Mouse (Mus musculus) retina, postnatal 1 day (tissue): Measurements from ENCODE around the gene Rest.

Experiments
- DNase-seq: peaks from one replicate; pipeline ENCODE4 v3.0.0-alpha.2; 2012

Gene Rest

DNA sequence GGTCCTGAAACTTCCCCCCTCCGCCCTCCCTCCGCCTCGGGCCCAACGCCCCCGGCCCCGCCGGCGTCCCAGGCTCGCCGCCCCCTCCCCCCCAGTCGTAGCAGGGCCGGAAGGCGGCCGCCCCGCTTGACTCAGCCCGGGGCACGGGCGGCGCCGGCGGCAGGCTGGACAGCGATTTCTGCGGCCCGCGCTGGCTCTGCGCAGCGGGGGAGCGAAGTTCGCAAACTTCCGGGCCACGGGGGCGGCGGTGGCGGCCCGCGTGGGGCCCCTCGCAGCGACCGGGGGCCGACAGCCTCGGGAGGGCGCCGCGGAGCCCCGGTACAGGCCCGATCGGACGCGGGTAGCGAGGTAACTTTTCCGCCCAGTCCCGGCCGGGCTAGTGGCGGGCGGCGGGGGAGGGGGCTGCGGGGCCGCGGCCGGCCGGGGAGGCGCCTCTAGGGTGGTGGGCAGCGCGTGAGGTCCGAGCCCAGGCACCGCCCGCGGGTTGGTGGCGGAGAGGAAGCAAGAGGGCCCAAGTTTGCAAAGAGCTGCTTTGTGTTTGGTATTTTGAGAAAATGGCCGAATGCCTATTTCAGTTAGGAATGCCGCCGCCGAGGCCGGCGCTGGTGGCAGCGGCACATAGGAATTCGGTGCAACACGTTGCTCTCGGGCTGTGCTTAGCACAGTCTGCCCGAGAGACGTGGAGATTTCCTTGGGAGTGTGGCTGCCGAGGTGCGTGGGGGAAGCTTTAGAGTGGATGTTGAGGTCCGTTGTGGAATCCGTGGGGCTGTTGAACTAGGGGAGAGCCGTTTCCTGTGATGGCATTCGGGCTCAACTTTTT is 985 bp downstream of the Rest start:
- DNase-seq: peak; percentile 65

DNA sequence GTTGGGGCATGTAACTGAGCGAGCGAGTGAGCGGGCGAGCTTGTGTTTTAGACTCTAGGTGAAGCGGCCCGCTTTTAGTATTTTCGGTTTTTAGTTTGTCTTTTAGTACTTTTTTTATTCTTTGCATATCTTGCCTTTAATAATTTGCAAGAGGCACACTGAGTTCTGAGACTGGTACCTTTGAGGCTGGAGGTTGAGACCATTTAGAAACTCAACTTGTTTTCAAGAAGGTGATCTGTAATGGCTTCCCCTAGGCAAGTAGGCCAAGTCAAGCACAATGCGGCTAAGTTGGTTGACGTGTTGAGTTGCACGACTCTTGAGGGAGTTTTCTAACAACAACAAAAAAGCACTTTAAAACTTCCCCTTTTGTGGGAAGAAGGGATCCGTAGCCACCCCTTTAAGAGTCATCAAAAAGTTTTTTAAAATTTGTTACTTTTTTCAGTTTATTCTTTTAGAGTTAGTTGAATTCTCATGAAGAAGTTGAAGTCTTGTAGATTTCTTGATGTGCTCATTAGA is 1.7 kb downstream of the Rest start:
- peak; percentile 34 for DNase-seq

- DNase-seq: no peak
Observed at GRCm38 (mm10) chr5:77267441-77267840, 2.1 kb downstream of the Rest start.

GRCm38 (mm10) chr5:77267957-77268624 is 2.8 kb downstream of the Rest start:
- no peak for DNase-seq

- DNase-seq: peak; percentile 24
Observed at GRCm38 (mm10) chr5:77269399-77269798, 4.1 kb downstream of the Rest start.

DNA sequence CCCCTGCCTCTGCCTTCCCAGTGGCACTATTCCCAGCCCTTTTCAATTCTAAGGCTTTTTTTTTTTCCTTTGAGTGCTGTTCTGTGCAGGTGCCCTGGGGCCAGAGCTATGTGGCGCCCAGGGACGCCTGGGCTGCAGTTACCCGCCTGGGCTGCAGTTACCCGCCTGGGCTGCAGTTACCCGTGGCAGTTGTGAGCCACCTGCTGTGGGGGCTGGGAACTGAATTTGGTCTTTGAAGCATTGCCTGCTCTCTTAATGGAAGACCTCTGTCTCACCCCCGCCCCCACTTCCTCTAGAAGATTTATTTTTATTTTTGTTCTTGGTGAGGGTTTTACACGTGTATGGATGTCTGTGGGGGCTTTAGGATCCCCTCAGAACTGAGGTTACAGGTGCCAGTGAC is 7.9 kb downstream of the Rest start:
- DNase-seq: no peak

DNA sequence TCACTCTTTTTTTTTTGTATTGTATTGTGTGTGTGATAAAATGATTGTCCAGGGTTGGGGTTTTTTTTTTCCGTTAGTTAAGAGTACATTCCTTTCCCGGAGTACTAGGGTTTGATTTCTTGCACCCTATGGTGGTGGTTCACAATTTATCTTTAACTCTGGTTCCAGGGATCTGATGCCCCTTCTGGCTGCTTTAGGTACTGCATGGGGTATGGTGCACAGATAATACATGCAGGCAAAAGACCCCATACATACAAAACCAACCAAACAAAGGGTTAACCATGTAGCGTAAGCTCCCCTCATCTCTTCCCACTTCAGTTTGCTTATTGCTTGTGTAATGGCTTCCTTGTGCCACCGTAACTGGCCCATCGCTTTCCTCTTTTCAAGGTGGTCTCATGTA is 10.7 kb downstream of the Rest start:
- peak; percentile 56 for DNase-seq

DNA sequence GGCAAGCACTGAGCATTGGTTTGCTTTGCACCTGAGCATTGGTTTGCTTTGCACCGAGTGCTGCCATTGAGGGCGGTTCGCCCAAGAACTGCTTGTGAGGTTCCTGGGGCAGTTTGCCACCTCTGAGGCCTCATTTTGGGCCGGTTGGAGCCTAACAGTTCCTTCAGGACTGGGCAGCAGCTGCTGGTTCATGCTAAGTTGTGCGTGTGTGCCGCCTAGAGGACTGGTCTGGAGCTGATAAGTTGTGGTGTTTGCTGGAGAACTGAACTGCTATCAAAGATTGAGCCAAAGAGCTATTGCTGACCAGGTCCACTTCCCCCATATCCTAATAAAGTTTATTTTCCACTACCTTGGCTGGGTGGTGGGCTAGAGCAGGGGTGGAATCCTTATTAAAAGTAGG is 11.9 kb downstream of the Rest start:
- DNase-seq: no peak

DNA sequence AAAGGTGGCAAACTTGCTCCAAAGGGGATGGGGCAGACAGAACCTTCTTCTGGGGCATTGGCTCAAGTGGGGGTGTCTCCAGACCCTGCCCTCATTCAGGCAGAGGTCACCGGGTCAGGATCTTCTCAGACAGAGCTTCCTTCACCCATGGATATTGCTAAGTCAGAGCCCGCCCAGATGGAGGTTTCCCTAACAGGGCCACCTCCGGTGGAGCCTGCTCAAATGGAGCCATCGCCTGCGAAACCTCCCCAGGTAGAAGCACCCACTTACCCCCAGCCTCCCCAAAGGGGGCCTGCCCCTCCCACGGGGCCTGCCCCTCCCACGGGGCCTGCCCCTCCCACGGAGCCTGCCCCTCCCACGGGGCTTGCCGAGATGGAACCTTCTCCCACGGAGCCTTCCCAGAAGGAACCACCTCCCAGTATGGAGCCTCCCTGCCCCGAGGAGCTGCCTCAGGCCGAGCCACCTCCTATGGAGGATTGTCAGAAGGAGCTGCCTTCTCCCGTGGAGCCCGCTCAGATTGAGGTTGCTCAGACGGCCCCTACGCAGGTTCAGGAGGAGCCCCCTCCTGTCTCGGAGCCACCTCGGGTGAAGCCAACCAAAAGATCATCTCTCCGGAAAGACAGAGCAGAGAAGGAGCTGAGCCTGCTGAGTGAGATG is 16.4 kb downstream of the Rest start:
- no peak for DNase-seq

DNA sequence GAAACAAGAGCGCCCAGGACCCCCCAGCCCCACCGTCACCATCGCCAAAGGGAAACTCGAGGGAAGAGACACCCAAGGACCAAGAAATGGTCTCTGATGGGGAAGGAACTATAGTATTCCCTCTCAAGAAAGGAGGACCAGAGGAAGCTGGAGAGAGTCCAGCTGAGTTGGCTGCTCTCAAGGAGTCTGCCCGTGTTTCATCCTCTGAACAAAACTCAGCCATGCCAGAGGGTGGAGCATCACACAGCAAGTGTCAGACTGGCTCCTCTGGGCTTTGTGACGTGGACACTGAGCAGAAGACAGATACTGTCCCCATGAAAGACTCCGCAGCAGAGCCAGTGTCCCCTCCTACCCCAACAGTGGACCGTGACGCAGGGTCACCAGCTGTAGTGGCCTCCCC is 17.0 kb downstream of the Rest start:
- no peak for DNase-seq

DNA sequence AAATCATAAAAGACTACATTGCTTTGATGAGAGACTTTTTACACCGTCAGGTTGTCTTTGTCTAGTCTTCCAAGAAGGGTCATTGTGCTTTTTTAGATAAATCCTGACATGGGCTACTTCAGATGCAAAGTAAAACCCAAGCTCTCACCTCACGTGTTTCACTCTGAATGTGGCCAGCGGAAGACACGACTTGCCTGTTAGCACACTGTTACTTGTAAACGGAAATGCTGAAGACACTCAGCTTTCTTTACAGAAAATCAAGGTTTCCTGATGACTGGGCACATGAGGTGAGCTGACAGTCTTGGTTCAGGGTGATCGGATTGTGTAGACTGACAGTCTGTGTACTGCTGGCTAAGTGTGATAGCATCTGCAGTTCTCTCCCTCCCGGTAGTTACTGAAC is 20.4 kb downstream of the Rest start:
- no peak for DNase-seq

DNA sequence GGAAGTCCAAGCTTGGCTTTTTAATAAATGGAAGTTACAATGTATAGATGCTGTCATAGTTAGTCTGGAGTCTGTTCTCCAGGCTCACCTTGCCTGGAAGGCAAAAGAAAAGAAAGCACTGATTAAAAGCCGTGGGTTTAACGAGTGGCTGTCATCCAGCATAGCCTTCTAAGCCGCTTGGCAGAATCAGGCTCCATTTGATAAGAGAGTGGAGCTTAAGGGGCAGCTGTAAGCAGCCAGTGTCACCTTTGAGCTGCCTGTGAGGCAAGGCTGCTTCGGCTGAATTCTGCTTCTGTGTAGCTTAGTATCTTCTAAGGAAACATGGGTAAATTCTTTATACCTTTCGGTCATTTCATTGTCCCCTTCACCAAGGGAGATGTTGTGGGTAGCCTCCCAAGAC is 21.6 kb downstream of the Rest start:
- DNase-seq: peak; percentile 44

DNA sequence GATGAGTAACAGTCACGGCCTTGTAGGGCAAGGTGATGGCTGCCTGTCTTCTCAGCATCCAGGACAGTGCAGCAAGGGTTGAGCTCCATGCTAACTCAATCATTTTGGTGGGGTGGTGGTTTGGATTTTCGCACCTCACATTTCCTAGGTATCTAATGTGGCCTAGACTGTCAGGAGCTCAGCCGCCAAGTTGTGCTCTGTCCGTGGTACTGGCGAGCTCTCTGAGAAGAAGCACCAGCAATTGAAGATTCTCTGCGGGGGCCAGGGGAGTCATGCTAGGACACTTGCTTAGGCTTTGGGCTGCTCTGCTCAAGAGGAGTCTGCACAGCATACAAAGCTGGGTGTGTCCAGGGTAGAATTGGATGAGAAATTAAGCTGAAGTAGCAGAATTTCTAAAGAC is 22.6 kb downstream of the Rest start:
- DNase-seq: no peak

- DNase-seq: no peak
Observed at GRCm38 (mm10) chr5:77289686-77290085, 24.4 kb downstream of the Rest start.

DNA sequence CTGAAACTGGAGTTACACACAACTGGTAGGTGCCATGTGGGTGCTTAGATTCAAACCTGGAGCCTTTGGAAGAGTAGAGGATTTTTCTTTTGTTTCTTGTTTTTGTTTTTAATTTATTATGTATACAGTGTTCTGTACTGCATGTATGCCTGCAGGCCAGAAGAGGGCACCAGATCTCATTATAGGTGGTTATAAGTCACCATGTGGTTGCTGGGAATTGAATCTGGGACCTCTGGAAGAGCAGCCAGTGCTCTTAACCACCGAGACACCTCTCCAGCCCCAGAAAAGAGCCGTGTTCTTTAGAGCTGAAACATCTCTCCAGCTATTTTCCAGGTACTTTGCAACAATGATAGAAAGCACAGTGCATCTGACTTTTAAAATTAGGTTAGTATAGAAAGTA is 25.3 kb downstream of the Rest start:
- no peak for DNase-seq

- no peak for DNase-seq
Observed at GRCm38 (mm10) chr5:77292803-77293522, 27.7 kb downstream of the Rest start.

DNA sequence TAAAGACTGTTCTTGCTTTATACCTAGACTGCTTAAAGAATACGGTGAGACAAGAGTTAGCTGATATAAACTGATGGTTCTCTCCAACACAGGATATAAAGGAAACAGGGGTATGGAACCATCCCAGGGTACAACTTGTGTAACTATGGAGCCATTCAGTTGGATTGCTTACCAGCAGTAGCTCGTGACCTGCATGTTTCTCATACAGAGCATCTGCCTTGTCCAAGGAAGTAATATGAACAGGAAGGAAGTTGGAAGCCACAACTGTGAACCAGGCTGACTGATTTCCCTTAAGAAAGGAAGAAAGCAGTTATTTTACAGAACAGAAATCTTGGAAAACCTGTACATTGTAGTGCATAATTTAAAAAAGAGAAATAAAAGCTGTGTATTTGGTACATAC is 34.2 kb downstream of the Rest start:
- DNase-seq: no peak

DNA sequence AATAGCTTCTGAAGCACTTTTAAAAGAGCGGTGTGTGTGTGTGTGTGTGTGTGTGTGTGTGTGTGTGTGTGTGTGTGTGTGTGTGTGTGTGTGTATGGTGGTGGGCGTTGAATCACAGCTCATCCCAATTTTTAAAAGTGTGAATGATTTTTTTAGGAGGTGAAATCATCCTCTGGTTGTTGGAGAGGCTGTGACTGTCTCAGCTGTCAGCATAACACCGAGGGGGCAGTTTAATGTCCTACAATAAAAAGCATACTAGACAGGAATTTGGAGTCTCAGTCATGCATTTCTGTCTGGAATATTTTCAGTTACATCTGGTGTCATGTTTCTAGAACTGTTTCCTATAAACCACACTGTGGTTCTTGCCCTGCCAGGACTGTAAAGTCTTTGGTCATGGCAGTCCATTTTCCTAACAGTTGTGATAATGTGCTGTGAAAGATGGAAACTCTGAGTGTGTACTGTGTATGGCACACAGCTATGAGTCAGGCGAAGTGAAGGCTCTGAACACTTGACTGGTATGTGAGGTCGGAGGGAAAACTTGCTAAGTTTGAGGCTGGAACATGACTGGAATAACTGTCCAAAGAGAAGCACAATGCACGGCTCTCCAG is 36.1 kb downstream of the Rest start:
- DNase-seq: no peak

- no peak for DNase-seq
Observed at GRCm38 (mm10) chr5:77307821-77308553, 42.7 kb downstream of the Rest start.

DNA sequence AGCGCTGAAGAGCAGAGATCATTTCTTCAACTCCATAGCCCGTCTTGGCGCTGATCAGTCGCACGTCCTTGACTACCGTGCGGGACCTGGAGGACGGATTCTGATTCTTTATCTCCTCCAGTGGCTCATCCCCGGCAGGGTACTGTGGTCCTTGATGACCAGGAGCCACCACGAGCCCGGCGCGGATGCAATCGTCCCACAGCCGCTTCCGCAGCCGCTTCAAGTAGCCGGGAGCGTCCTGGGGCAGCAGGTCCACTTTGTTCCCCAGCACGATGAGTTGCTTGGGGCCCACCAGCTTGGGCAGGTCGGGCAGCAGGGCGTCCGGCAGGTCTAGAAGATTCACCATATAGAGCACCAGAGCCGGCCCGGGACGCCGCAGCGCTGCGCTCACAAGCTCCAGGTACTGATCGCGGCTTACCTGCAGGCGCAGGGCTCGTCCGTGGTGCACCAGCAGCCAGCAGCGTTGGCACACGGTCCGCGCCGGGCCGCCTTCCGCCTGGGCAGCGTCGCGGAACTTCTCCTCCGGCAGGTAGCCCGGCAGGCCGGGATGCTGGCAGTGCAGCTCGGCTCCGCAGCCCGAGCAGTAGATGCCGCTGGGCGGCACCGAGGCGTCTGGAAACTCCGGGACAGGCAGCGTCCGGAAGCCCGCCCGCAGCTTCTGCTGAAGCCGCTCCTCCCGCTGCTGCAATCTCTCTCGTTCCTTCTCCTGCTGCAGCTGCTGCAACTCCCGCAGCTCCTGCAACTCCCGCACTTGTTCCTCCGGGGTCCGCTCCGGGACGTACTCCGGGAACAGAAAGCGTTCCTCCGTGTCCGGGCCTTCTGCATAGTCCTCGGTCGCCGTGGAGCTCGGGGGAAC is 44.0 kb downstream of the Rest start:
- no peak for DNase-seq
